ENCODE assay signal across 14 mouse cellular contexts in the genomic region with DNA sequence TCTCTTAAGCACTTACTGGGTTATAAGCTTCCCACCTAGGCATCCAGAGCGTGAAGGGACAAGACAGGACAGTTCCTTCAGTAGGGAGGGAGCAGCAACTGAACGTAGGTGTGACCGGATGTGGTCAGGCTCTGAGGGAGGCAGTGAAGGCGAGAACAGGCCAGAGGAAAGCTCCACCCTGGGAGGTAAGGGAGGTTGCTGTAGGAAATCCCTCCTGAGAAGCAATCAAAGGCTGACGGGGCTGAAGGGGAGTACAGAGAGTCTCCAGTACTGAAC. TPM values are rescaled to one million over a fixed set of nuclear protein-coding genes. Genes with fewer than 3 reads are reported as not detected.
A peak's percentile ranks its signal among the peaks of the same experiment; 100 is the strongest.
DNase-seq lines count a peak whose midpoint lies in the region; ATAC-seq and TF ChIP-seq lines count a peak whose summit lies in the region.
"Had no signal": no experiment of that assay in that cellular context is flagged by ENCODE, and none has a peak within 500 bp of the region (broad histone marks: within the 10 kb centered on the region; RNA-seq: fewer than 3 reads in every experiment).

No protein-coding gene starts in this region.

- no peaks in the 10 kb centered on the region for H3K36me3 ChIP-seq in heart, embryonic 11.5 days (ENCODE audit: control insufficient read depth, insufficient read depth, low read length)
- 0 out of 2 replicates have a peak, but pooled peaks cover 5% of the 10 kb centered on the region for H3K36me3 ChIP-seq in E14TG2a.4 (ENCODE audit: insufficient read depth, low read length)
- H3K36me3 ChIP-seq: heart, embryonic 12.5 days had no signal

- WGBS in heart, embryonic 11.5 days (ENCODE audit: insufficient replicate concordance) = 33% methylated on average over 5 of the region's 5 CpGs

- no peak for ATAC-seq in heart, embryonic 11.5 days (replicated peaks; ENCODE audit: insufficient number of reproducible peaks, low FRiP score, low TSS enrichment)
- peak; percentile 16 for ATAC-seq in erythroblast, adult 5-6 weeks (replicated peaks; ENCODE audit: low FRiP score, poor library complexity, severe bottlenecking)
- ATAC-seq: Patski had no signal

- no peak for TF ChIP-seq CTCF in E14TG2a.4 (conservative IDR thresholded peaks at IDR 0.05; ENCODE audit: low read length)

- H3K9ac ChIP-seq in heart, embryonic 11.5 days (ENCODE audit: low read depth, low read length) = no peak overlapping the region
- H3K9ac ChIP-seq: heart, embryonic 12.5 days had no signal

- H3K27ac ChIP-seq in heart, embryonic 11.5 days (ENCODE audit: low read depth, low read length) = peak overlapping the region; percentile 58; the same call in 1 of the 2 replicates

- no peak for DNase-seq in heart, adult 11 months
- peak; percentile 29 for DNase-seq in liver
- no peak for DNase-seq in cerebellum, postnatal 36 days
- no peak for DNase-seq in spleen, postnatal 14 days (ENCODE audit: low spot score in 2 of 2)
- DNase-seq in gastrocnemius, postnatal 36 days = no peak
- DNase-seq: adrenal gland, postnatal 25 days; cerebellum, adult 18-20 months; thymus, adult 2 months had no signal

- intact Hi-C loops in gastrocnemius, postnatal 36 days (cut with DNase I) = no loop called here

- no peaks in the 10 kb centered on the region for H3K9me3 ChIP-seq in heart, embryonic 11.5 days (replicated peaks; ENCODE audit: control insufficient read depth, low read length)
- no peaks in the 10 kb centered on the region for H3K9me3 ChIP-seq in E14TG2a.4 (ENCODE audit: low read length)
- H3K9me3 ChIP-seq: heart, embryonic 12.5 days; megakaryocyte, embryonic 14.5 days had no signal

- no peak overlapping the region for H3K4me2 ChIP-seq in heart, embryonic 11.5 days
- H3K4me2 ChIP-seq: heart, embryonic 12.5 days had no signal

- H3K27me3 ChIP-seq in heart, embryonic 11.5 days (ENCODE audit: control insufficient read depth, insufficient read depth, low read length) = no peaks in the 10 kb centered on the region
- H3K27me3 ChIP-seq in E14TG2a.4 (ENCODE audit: insufficient read depth, low read length) = peaks cover 8% of the 10 kb centered on the region; the same call in 1 of the 2 replicates
- H3K27me3 ChIP-seq: heart, embryonic 12.5 days; Patski had no signal

- H3K4me3 ChIP-seq in heart, embryonic 11.5 days (ENCODE audit: low read depth, low read length) = no peak overlapping the region
- peak overlapping the region; percentile 51 for H3K4me3 ChIP-seq in E14TG2a.4 (replicated peaks; ENCODE audit: low read length)
- H3K4me3 ChIP-seq: heart, embryonic 12.5 days; megakaryocyte, embryonic 14.5 days had no signal

- peaks cover 39% of the 10 kb centered on the region for H3K4me1 ChIP-seq in heart, embryonic 11.5 days (ENCODE audit: control insufficient read depth, insufficient read depth, low read length)
- peaks cover 81% of the 10 kb centered on the region for H3K4me1 ChIP-seq in E14TG2a.4 (replicated peaks; ENCODE audit: low read depth, low read length)

RNA-seq across cellular contexts. Expression of a gene that starts 12.8 kb away (rescaled TPM):
- 1,523 and 1,540 TPM in 2 replicates for polyA plus RNA-seq in heart, embryonic 11.5 days (2014; fragmentation: Nextera tagmentation; extraction: Ambion mirVana)
- total RNA-seq in erythroblast, adult 5-6 weeks (2015; ENCODE audit: low replicate concordance) = 181 and 187 TPM in 2 replicates
- total RNA-seq in erythroblast, adult 5-6 weeks (2017; ENCODE audit: low replicate concordance) = 61.4 and 103 TPM in 2 replicates
- total RNA-seq in gastrocnemius, postnatal 36 days (2021) = 10 to 100 TPM; 51.5 to 76.5 TPM

RNA-seq across cellular contexts. Expression of a gene that starts 13.4 kb away (rescaled TPM):
- 140 and 149 TPM in 2 replicates for polyA plus RNA-seq in heart, embryonic 11.5 days (2014; fragmentation: Nextera tagmentation; extraction: Ambion mirVana)
- total RNA-seq in erythroblast, adult 5-6 weeks (2015; ENCODE audit: low replicate concordance) = 25.5 and 41.1 TPM in 2 replicates
- total RNA-seq in erythroblast, adult 5-6 weeks (2017; ENCODE audit: low replicate concordance) = 29.1 and 32.1 TPM in 2 replicates
- total RNA-seq in gastrocnemius, postnatal 36 days (2021) = 10 to 100 TPM; 10.7 to 11.0 TPM

RNA-seq across cellular contexts. Expression of a gene that starts 27.4 kb away (rescaled TPM):
- 27.0 and 31.0 TPM in 2 replicates for polyA plus RNA-seq in heart, embryonic 11.5 days (2014; fragmentation: Nextera tagmentation; extraction: Ambion mirVana)
- total RNA-seq in erythroblast, adult 5-6 weeks (2015; ENCODE audit: low replicate concordance) = 15.0 and 18.4 TPM in 2 replicates
- 1.8 and 4.1 TPM in 2 replicates for total RNA-seq in erythroblast, adult 5-6 weeks (2017; ENCODE audit: low replicate concordance)
- 10 to 100 TPM; 22.0 to 22.2 TPM for total RNA-seq in gastrocnemius, postnatal 36 days (2021)

RNA-seq across cellular contexts. Expression of a gene that starts 27.4 kb away (rescaled TPM):
- 40.4 and 43.9 TPM in 2 replicates for polyA plus RNA-seq in heart, embryonic 11.5 days (2014; fragmentation: Nextera tagmentation; extraction: Ambion mirVana)
- 9.6 and 9.8 TPM in 2 replicates for total RNA-seq in erythroblast, adult 5-6 weeks (2015; ENCODE audit: low replicate concordance)
- total RNA-seq in erythroblast, adult 5-6 weeks (2017; ENCODE audit: low replicate concordance) = 2.8 and 7.7 TPM in 2 replicates
- total RNA-seq in gastrocnemius, postnatal 36 days (2021) = 10 to 100 TPM; 16.5 to 19.4 TPM

RNA-seq across cellular contexts. Expression of a gene that starts 34.1 kb away (rescaled TPM):
- 79.6 and 81.8 TPM in 2 replicates for polyA plus RNA-seq in heart, embryonic 11.5 days (2014; fragmentation: Nextera tagmentation; extraction: Ambion mirVana)
- 1.7 and 2.5 TPM in 2 replicates for total RNA-seq in erythroblast, adult 5-6 weeks (2015; ENCODE audit: low replicate concordance)
- total RNA-seq in erythroblast, adult 5-6 weeks (2017; ENCODE audit: low replicate concordance) = 8.3 and 12.3 TPM in 2 replicates
- total RNA-seq in gastrocnemius, postnatal 36 days (2021) = 10 to 100 TPM; 86.7 to 87.0 TPM
